Mouse (Mus musculus): ENCODE results near the gene Klhl35.

- no peak for TF ChIP-seq CTCF (IDR thresholded peaks at IDR 0.05; ENCODE audit: low read depth, low read length)
- no peak for TF ChIP-seq GATA1 (IDR thresholded peaks at IDR 0.05; ENCODE audit: borderline replicate concordance, low read length)
- no peak for TF ChIP-seq TAL1 (conservative IDR thresholded peaks at IDR 0.05; ENCODE audit: low read depth, low read length)
- no peak for TF ChIP-seq GATA2 (IDR thresholded peaks at IDR 0.05; ENCODE audit: borderline replicate concordance, low read depth, low read length)
Measured at GRCm38 (mm10) chr7:99441534-99442072, 24.2 kb upstream of the Klhl35 start.
